Mouse (Mus musculus): ENCODE measurements around the gene Arfgef2.

DNA sequence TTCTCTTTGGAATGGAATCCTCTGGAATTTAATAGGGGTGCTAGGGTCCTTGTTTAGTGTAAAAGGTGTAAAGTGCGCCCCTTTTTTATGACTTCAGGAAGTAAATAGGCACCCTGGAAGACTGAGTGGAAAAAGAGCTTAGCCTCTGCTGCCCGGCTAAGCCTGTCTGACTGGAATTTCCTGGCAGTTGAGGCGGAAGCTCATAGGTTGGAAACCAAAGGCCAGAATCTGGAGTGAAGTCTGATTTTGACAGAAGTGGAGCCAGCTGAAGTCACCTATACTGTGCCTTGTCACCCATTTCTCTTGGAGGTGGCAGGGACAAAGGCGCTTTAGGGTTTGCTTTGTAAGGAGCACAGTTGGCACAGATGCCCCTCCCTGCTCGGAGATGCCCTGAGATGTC is 25.0 kb downstream of the Arfgef2 start:
- TF ChIP-seq EP300 (IDR thresholded peaks at IDR 0.05; ENCODE audit: low read length) = no peak
- no peak for TF ChIP-seq SIN3A (IDR thresholded peaks at IDR 0.05; ENCODE audit: low read length)
- TF ChIP-seq USF1 (IDR thresholded peaks at IDR 0.05; ENCODE audit: low read depth, low read length) = no peak
- no peak for TF ChIP-seq TCF12 (IDR thresholded peaks at IDR 0.05; ENCODE audit: low read depth, low read length)
- TF ChIP-seq CTCF (conservative IDR thresholded peaks at IDR 0.05 in 1 of 2, IDR thresholded peaks at IDR 0.05 in 1 of 2; ENCODE audit: low read depth in 2 of 2, low read length in 2 of 2) = no peak
- no peak for TF ChIP-seq MYC (IDR thresholded peaks at IDR 0.05; ENCODE audit: low read depth, low read length)
- TF ChIP-seq TBP (conservative IDR thresholded peaks at IDR 0.05; ENCODE audit: low read depth, low read length) = no peak
- TF ChIP-seq GABPA (IDR thresholded peaks at IDR 0.05; ENCODE audit: insufficient replicate concordance, low read depth, low read length) = no peak
- TF ChIP-seq MXI1 (IDR thresholded peaks at IDR 0.05; ENCODE audit: low read depth, low read length) = no peak
- TF ChIP-seq POLR2A (IDR thresholded peaks at IDR 0.05; ENCODE audit: low read depth, low read length) = no peak
- TF ChIP-seq JUN (IDR thresholded peaks at IDR 0.05; ENCODE audit: insufficient read depth, low read depth, low read length) = no peak
- TF ChIP-seq SMC3 (IDR thresholded peaks at IDR 0.05; ENCODE audit: low read depth, low read length) = no peak
- no peak for TF ChIP-seq MAX (IDR thresholded peaks at IDR 0.05; ENCODE audit: low read length)
- no peak for TF ChIP-seq ZMIZ1 (IDR thresholded peaks at IDR 0.05; ENCODE audit: low read depth, low read length)
